Mouse (Mus musculus) cerebellum, postnatal 36 days (tissue): ENCODE measurements around the gene Ushbp1.
A peak's percentile ranks its signal among the peaks of the same experiment; 100 is the strongest.

Source experiments
- DNase-seq, 2 experiments: peaks; one replicate each; pipeline ENCODE4 v3.0.0; 2021 to 2022; ENCODE audit warnings: mixed read lengths in 2 of 2

Ushbp1 gene

DNA sequence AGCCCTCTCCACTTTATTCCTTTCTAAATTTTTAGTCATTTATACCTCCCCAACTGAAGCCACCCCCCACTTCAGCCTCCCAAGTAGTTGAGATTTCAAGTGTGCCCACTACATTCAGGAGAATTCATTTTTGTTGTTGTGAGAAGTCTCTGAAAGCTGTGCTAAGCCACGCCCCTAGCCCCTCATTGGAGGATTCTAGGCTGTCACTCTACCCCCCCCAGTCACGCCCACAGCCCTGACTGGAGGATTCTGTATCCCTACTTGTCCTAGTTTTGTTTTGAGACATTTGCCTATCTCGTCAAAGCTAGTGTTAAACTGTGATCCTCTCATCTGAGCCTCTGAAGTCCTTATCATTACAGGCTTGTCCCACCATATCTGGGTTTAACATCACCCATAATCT is 2.7 kb downstream of the Ushbp1 start:
- DNase-seq, result peak; percentile 2 to 9

- peak in 1 of 2 experiments; percentile 2 for DNase-seq
Observed at GRCm38 (mm10) chr8:71392391-71392790, 3.2 kb downstream of the Ushbp1 start.

- DNase-seq, result no peak
Observed at GRCm38 (mm10) chr8:71391696-71392095, 3.9 kb downstream of the Ushbp1 start.

DNA sequence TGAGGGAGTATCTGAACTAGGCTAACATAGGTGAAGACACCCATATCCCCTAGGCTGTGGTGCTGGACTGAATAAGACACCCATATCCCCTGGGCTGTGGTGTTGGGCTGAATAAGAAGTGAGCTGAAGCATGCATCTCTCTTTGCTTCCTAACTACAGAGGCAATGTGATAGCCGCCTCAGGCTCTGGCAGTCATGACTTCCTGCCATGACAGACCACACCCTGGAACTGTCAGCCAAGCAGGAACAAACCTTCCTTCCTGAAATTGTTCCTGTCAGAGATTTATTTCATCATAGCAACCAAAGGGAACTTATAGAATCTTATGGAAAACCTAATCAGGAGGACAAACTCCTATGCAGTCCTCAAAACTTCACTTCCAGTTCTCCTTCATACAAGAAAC is 7.3 kb downstream of the Ushbp1 start:
- no peak for DNase-seq

DNA sequence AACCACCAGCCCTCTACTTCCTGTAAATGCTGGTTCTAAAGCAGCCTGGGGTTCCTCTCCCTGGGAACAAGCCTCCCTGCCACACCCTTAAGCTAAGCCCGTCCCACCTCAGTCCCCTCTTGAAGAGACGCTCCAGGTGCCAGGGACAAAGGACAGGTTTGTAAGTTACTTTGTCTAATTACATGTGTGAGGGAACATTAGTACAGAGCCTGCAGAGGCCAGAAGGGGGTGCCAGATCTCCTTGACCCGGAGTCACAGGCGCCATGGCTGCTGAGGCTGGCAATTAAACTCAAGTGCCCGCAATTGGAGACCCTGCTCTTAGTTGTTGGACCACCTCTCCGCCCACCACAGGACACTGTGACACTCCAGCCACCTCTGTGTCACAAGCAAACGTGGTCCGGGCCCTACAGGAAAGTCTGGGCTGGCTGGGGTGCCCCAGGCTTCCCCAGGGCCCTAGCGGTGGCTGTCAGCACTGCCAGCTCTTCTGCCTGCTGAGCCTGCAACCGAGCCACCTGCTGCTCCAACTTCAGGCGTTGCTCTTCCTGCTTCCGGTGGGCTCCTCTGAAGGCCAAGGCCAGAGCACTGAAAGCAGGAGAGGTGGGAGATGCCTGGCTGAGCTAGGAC is 10.3 kb downstream of the Ushbp1 start:
- no peak for DNase-seq

GRCm38 (mm10) chr8:71383860-71384259 is 11.7 kb downstream of the Ushbp1 start:
- DNase-seq, result no peak

- DNase-seq, result no peak
Observed at GRCm38 (mm10) chr8:71383396-71383795, 12.2 kb downstream of the Ushbp1 start.

DNA sequence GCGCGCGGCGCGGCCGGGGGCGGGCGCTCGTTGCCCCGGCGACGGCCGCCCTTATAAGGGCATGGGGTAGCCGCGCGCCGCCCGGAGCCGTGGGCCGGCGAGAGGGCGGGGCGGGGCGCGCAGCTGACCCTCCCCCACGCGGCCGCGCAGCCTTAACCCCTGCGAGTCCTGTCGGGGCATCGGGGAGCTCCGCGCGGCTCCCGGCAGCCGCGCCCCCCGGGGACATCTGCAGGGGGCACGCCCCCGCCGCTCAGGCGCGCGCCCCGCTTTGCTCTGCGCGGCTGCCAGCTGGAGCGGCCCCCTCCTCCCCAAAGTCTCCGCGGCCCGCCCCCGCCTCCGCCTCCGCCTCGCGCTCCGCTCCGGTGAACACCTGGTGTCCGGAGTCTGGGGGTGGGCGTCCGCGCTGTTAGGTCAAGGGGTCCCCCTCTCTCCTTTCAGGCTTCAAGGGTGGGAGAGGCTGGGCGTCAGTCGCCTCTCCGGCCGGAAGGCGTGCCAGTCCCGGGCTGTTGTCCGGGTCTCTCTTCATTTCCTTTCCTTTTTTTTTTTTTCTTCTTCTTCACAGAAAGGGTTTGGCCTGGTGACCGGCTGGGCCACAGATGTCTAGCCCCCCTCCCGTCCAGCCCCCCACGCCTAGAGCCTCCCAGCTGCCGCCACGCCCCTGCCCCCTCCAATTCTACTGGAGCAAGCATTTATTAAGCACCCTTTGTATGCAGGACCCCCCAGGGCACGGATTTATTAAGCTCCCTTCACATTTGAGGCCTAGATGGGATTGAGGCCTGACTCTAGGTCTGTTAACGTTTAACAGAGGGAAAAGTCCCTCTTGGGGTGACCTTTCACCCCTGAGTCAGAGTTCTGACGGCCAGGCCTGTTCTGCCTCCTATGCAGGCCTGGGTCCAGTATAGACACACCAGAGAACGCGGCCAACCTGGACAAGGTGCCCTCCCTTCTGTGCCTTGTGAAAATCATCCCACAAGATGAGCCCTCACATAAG is 13.3 kb downstream of the Ushbp1 start:
- peak; percentile 73 to 84 for DNase-seq

DNA sequence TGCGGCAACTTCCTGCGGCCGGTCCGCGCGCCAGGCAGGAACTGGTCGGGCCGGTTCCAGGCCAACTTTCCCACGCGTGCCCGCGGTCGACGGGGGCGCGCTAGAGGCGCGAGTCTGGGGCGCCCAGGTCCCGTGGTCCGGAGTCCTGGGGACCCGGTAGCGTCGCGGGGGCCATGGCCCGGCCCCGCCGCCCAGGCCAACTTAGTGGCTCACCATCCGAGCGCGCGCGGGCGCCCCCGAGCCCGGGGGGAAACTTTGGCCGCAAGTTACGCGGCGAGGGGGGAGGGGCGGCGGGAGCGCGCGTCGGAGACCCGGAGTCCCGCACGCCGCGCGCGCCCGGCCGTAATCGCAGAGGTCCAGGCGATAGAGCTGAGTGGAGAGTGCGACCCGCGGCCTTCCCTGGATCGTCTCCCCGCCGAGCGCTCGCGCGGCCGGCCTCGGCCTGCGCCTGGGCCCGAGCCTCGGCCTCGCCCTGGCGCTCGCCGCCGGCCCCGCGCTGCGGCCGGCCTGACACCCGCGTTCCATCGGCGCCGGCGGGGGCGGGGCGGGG is 14.1 kb downstream of the Ushbp1 start, which contains the start of gene Nr2f6:
Gene Nr2f6 (minus strand): TSS at position 540 of the 550 bp plus-strand sequence.
- no peak for DNase-seq

- DNase-seq, result peak; percentile 32
Observed at GRCm38 (mm10) chr8:71380178-71381171, 15.1 kb downstream of the Ushbp1 start.

GRCm38 (mm10) chr8:71379512-71380075 is 16.0 kb downstream of the Ushbp1 start:
- no peak for DNase-seq

DNA sequence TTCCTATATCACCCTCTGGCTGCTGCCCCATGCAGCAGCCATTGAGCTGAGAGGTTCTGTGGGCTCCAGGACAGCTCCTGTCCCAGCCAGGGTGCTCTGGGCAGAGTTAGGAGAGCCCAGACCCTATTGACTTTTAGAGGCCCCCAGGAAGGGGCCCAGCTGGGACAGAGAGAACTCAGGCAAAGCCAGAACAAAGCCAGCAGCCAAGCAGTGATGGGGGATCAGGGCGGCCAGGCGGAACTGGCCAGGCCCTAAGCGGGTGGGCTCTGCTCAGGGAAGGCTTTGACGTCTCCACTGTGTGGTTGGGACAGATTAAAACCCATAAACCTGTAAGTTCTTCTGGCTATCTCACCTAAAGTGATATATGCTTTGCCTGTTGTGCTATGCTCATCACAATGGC is 16.6 kb downstream of the Ushbp1 start:
- DNase-seq, result no peak

GRCm38 (mm10) chr8:71376423-71377030 is 19.1 kb downstream of the Ushbp1 start:
- DNase-seq, result peak; percentile 20 to 36

GRCm38 (mm10) chr8:71375581-71376422 is 19.8 kb downstream of the Ushbp1 start:
- DNase-seq, result peak; percentile 70 to 76

DNA sequence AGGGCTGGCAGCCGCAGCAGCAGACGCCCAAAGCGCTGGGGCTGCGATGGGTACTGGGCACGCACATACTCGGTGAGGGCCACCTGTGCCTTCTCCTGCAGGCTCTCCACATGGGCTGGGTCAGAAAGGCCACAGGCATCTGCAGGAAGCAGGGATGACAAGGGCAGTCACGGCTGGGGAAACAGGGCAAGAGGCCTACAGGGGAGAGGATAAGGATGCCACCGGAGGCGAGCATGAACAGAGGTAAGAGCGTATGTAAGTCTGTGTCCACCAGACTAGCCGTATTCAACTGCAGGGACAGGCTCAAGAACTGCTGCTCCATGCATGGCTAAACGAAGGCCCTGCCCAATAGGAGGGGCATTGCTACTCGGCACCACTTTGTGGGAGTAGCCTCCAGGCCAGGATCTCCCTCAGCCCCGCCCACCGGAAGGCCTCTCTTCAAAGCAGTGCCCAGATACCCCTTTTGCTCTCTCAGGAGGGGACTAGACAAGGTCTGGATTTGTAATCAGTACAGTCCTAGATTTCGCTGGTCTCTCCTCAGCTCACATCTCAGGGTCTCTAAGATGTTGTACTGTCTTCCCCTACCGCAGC is 20.9 kb downstream of the Ushbp1 start:
- no peak for DNase-seq

DNA sequence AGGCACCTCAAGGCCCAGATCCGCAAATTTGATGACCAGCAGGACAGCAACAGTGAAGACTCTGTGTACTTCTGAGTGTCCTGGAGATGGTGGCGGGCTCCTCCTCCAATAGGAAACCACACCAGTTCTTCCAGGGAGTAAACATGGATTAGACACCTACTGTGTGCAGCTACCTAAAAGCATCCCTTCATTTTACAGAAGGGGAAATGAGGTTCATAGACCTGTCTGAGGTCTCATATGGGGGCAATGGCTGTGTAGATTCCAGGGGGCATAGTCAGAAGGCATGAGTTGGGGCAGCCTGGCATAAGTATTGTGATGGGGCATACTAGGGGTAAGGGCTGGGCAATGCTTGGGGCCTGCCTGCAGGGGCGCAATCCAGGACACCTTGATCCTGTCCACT is 22.6 kb downstream of the Ushbp1 start:
- no peak for DNase-seq

DNA sequence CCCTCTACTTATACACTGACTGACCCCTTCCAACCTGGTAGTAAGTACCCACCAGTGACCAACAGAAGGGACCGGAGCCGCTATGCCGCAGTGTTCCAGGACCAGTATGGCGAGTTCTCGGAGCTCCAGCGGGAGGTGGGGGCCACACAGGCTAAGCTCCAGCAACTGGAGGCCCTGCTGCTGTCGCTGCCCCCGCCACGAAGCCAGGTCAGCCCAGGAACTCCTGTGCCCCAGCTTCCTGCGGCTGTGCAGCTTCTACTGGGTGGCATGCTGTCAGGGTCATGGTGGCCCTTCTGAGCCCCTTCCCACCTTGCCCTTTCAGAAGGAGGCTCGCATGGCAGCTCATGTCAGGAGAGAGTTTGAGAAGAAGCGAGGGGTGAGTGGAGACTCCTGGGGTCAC is 23.2 kb downstream of the Ushbp1 start:
- DNase-seq, result no peak

DNA sequence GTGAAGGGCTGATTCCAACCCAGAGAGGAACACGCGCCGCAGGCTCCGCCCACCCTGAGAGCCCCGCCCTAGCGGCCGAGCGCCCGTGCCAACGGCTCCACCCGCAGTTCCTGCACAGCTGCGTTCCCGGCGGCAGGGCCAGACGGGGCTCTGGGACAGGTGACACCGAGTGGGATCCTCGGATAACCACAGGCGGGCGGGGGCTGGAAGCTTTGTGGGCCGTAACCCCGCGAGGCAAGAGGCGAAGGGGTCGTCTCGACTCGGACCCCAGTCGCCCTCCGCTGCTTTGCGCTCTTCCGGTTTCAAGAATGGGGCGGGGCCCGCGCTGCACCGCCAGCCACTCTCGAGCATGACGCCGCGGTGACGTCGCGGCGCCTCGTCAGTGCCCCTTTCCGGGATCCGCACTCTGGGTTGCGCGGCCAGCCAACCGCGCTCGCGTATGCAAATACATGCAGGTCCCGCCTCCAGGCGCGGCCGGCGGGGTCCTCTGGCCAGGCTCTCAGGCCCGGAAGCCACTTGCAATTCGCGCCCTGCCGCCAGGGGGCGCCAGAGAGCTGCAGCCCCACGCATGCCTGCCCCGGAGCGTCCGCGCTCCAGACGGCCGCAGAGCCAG is 24.3 kb downstream of the Ushbp1 start, which contains the start of gene Ocel1:
Gene Ocel1 (plus strand): TSS at position 63 of the 613 bp plus-strand sequence.
- peak; percentile 91 to 96 for DNase-seq

GRCm38 (mm10) chr8:71370711-71371235 is 24.8 kb downstream of the Ushbp1 start:
- peak in 1 of 2 experiments; percentile 23 for DNase-seq
